Mouse (Mus musculus): Measurements from ENCODE around the gene Gdf15. TPM values are rescaled to one million over a fixed set of nuclear protein-coding genes. Genes with fewer than 3 reads are reported as not detected.

The Gdf15 gene
- polyA plus RNA-seq, 1 experiment from 2014 or later = 1.2 TPM

DNA sequence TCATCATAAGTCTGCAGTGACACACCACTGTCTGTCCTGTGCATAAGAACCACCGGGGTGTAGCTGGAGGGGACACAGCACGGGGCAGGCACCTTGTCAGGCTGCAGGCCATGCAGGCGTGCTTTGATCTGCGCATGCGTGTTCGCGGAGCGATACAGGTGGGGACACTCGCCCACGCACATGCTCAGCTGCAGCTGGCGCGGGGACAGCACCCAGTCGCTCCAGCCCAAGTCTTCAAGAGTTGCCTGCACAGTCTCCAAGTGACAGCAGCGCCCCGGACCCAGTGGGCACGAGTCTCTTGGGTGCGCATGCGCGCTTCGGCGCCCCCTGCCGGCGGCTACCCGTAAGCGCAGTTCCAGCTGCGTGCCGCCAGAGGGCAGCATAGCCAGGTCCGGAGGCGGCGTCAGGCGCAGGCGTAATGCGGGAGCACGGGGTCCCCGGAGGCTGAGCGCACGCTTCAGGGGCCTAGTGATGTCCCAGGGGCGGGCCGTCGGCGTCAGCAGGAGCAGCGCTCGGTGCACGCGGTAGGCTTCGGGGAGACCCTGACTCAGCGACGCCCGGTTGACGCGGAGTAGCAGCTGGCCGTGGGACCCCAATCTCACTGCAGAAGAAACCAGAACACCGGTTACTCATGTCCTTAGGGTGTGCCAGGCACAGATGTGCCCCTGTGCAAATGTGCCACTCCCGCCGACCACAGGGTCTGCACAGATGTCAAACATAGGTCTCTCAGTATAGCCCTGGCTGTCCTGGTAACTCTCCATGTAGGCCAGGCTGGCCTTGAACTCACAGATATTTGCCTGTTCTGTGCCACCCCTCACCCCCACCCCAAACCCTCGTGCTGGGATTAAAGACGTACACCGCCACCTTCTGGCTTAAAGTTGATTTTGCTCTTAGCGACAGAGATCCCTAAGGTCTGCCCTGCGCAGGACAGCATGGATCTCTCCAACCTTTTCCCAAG lies 2.4 kb downstream of the Gdf15 start:
- peak; percentile 97 for DNase-seq (ENCODE audit: low spot score)

DNA sequence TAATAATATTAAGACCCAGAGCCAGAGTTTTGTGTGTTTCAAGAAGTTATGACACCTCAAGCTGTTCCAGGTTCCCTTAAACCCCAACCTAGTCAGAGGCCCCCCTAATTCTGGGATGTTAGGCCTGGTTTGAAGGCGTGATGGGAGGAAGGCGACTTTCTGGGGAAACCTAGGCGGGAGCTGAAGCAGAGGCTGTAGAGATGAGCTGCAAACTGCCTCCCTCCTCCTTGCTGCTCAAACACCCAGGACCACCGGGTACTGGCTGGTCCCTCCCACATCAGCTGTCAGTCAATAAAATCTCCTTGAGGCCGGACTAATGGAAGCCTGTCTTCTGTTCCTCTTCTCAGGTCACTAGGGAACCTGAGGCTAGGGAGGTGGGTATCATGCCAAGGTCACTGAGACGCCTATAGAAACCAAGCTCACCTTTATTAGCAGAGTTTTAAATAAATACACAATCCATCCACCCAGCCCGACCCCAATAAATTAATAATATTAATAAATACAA lies 3.2 kb downstream of the Gdf15 start:
- no peak for DNase-seq (ENCODE audit: low spot score)

DNA sequence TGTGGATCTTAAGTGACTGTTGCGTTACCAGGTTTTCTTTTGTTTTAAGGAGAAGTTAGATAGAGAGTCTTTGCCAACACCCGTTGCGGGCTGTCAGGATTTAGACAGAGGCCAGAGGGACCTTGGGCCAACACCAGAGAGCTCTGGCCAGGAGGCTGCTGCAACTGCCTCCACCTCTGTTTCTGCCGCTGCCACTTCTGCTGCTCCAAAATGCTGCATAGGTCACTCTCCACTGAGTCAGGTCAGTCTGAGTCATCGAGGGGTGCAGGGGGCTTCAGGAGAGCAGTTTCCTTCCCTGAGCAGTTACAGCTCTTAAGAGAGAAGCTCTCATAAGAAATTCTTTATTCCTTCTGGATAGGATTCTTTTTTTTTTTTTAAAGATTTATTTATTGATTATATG lies 5.2 kb downstream of the Gdf15 start:
- no peak for DNase-seq (ENCODE audit: low spot score)

DNA sequence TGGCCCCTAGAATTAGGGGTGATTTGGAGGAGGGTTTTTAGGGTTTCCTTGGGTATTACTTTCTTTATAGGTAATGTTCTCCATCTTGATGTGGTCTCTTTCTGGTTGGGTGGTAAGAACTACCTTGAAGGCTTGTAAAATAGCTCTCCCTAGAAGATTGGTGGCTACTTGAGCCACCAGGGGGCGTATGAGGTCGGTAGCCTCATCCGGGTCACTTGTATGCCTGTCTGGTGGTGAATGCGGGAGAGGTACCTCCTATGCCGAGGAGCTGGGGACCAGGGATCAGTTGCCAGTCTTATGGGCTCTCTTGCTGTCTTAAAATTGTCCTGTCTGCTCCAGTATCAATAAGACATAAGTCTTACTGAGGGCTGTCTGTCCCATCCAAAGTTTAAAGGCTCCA lies 7.2 kb downstream of the Gdf15 start:
- peak; percentile 72 for DNase-seq (ENCODE audit: low spot score)

DNA sequence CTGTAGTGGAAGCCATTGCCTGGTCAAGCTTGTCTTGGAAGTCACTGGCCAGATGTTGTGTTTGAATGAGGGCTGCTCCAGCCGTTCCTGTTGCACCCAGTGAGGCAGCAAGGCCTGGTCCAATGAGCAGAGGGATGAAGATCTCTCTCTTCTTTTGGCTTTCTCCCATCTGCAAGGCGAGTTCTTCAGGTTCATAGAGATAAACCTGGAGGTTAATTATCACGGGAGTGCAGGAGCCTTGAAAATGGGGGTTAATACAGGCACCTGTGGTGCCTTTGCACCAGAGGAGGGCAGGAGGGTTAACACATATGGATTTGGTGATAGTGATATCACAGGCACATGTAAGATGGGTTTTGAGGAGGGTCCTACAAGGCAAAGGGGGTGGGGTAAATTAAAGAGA lies 10.0 kb downstream of the Gdf15 start:
- DNase-seq (ENCODE audit: low spot score) = no peak

DNA sequence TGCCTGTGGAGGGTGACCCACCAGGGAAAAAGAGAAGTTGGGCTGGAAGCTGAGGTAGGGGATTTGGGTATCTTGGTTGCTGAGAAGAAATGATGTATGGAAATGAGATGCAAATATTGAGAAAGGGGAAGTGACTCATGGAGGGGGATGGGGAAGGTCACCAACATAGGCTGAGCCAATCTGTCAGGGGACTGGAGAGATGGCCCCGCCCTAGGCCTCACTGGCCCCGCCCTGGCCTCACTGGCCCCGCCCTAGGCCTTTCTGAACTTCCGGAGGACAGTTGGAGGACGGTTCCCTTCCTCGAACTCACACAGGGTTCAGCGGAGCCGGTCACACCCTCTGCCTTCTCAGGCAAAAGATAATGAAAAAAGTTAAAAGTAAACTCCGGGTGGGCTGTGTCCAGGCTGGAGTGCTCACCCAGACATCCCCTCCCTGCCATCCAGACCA lies 13.3 kb downstream of the Gdf15 start:
- peak; percentile 55 for DNase-seq (ENCODE audit: low spot score)

DNA sequence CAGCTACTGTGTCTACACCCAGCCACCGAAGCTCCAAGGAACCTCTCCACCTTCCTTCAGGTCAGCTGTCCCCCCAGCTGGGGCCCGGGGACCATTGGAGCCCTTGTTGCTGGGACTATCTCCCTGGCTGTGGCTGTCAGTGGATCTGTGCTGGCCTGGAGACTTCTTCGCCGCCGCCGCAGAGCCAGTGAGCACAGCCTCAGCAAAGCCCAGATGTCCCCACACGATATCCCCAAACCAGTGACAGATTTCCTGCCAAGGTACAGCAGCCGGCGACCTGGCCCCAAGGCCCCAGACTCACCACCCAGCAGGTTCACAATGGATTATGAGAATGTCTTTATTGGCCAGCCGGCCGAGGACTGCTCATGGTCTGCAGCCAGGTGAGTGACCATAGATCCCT lies 14.3 kb downstream of the Gdf15 start:
- no peak for DNase-seq (ENCODE audit: low spot score)

DNA sequence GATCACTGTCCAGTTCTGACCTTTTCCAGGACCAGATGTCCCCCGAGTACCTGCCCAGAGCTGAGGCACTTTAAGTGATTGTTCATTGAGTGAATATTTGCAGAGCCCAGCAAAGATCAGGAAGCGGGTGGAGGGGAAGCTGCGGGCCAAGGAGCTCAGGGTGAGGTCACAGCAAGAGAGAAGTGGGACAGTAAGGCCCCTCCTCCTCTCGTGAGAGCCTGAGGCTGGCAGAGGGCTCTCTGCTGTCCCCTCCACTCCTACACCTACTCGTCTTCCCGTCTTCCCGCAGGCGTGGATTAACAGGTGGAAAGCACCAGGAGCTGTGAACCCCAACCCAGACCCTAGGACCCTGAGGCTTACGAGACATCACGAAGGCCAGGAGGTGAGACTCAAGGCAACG lies 15.6 kb downstream of the Gdf15 start:
- DNase-seq (ENCODE audit: low spot score) = no peak

DNA sequence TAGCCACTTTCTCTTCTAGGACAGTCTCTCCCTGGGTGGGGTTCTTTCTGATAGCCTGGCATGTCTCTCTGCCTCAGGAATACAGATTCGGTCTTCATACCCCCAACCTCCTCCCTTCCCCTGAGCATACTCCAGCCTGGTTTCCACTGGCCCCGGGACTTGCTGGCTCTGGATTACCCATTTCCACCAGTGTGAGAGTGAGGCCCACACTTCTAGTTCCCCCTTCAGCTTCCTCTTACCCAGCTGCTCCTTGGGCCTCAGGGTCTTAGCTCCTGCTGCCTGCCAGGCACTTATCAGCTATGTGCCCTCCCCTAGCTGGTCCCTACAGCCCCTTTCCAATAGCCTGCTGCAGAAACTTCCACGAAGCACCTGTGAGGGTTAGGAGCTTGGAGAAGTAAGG lies 16.4 kb downstream of the Gdf15 start, which contains the start of gene Lrrc25:
Gene Lrrc25, plus strand, starts transcription at position 262 of the 400 bp plus-strand sequence.
- no peak for DNase-seq (ENCODE audit: low spot score)

DNA sequence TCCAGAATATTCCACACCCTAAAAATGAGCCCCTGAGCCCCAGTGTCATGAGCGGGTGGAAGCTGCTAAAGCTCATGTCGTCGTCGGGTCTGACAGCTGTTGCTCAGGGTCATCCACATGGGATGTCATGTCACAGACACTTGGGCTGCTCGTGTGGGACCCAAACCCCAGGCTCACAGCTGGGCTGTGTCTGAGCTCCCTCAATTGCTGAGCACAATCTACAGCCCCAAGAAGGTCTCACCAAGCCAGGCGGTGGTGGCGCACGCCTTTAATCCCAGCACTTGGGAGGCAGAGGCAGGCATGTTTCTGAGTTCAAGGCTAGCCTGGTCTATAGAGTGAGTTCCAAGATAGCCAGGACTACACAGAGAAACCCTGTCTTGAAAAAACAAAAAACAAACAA lies 17.0 kb downstream of the Gdf15 start:
- no peak for DNase-seq (ENCODE audit: low spot score)

DNA sequence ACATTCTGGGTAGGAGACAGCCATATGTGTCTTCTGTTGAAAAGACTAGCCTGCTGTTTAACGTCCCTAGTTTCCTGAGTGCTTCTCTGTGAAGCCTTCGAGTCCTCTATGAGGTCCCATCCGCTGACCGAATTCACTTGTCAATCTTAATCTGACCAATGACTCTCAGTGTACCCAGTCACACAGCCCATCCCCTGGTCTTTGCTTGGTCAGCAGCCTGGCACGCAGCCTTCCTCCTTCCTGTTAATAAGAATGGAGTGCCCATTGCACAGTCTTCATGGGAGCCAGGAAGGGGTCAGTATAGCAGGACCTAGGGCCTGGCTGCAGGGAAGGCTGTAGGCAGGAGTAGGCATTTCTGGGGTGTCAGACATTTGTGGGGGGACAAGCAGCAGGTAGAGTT lies 17.8 kb downstream of the Gdf15 start:
- DNase-seq (ENCODE audit: low spot score) = no peak

DNA sequence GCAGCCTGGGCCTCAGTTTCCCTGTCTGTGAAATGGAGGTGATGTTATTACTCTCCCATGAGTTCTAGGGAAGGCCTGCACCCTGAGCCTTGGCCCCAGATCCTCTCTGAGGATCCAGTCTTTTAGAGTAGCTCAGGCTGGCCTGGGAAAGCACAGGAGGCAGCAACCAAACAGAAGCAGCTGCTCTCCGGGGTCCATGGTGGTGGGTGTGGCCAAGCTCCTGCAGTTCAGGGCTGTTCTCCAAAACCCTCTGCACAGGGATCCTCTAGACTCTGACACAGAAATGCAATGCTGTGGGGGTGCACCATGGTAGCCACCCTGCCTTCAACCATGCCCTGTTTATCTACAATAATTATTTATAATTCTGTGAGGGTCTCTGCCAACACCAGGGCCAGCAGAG lies 18.5 kb downstream of the Gdf15 start:
- DNase-seq (ENCODE audit: low spot score) = no peak

DNA sequence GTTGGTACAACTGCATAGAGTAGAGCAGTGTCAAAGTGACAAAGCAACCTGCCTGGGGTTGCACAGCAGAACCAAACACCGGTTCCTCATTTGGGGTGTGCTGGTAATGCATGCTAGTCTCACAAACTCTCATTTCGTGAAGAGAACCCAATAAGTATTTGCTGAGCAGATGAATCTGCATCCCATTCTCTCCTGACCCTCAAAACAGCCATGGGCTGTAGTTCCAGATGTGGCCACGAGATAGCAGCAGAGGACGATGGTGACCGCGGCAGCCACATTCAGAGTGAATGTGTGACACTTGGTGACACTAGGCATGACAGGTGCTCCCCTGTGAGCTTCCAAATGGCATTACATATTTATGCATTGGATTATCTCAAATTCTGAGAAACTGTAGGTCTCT lies 20.4 kb downstream of the Gdf15 start:
- DNase-seq (ENCODE audit: low spot score) = peak; percentile 91

DNA sequence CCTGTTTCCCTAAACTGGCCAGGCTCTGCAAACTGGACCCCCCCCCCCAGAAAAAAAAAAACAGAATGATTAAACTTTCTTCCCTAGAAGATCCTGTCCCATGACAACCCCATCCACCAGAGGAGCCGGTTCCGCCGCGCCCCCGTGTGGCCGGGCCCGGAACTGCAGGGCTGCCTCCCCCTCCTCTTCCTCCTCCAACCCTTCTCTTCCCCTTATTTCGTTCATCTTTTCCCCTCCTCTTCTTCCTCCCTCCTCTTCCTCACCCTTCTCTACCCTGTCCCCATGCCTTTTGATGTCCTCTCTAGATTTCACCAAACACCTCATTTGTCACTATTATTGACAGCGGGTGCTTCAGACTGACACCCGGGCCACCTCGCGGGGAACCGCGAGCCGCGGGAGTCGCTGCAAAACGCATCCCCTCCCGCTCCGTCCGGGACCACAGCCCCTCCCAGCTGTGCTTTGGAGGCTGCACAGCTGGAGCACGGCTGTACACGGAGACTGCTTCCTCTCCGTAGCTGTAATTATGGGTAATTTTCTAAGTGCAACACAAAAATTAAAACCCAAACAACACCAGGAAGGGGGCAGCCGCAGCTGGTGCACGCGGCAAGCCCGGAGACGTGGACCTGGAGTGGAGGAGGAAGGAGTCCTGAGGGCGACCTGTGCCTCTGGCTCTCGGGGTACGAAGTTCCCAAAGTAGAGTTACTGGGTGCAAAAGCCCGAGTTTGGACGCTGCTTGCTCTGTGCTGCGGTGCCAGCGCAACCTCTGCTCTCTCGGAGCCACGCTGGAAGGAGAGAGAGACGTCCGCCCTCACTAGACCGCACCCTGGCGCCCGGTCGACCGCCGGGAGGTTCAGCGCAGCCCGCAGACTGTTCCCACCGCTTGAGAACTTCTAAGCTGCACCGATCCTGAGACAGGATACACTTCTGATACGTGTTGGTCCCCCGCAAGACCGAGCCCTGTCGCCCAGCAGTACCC lies 21.2 kb downstream of the Gdf15 start:
- peak; percentile 77 for DNase-seq (ENCODE audit: low spot score)

DNA sequence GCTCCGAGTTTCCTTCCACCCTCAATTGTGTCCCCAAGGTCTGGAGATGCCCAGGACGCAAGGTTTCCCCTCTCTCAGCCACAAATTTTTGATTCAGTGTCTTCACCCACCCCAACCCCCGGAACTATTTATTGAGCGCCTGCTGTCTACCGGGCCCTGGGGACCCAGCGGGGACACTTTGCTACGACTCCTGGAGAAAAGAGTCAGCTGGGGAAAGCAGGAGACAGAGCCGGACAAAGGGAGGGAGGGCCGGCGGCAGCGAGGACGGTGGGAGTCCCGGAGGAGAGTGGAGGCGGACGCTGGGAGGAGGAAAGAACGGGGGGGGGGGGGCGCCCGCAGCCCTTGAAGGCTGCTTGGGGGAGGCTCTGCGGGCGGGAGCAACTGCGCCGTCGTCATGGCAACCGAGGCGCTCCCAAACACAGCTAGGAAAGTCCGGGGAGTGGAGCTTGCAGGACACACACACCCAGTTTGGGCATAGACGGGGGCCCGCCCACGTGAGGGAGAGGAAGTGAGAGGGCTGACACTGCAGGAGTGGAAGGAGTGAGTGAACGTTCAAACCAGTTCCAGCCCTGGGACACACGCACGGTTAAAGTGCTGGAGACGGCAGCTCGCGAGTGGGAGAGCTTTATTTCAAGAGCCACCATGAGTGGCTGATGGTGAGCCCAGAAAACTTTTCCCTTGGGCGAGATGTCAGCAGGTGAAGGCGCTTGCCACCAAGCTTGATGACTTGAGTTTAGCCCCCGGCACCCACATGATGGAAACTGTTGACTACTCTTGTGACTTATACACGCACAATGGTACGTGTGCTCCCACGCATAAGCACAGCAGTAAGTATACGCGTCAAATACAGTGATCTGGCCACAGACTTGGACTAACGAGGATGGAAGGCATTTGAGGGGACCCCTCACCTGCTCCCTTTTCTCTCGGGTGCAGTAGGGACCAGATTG lies 22.1 kb downstream of the Gdf15 start:
- DNase-seq (ENCODE audit: low spot score) = peak; percentile 81

DNA sequence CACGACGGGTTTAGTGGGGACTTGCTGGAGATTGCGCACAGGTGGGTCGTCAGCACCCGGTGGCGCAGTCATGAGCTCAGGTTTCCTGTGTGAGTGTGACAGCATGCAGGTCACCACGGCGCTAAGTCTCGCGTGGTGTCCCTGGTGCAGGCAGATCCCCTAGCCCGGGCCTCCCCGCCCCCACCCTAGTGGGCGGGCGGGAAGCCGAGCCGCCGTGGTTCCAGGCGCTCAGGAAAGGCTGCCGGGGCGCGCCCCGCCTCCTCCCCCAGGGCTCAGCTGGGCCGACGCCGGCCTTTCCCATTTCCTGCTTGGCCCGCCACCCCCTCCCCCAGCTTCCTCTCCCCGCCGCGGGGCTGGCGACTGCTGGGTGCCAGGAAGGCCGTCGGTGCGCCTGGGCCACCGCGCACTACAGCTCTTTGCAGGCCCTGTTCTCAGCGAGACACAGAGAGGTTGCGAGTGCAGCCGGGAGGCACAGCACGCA lies 22.8 kb downstream of the Gdf15 start:
- DNase-seq (ENCODE audit: low spot score) = peak; percentile 90

DNA sequence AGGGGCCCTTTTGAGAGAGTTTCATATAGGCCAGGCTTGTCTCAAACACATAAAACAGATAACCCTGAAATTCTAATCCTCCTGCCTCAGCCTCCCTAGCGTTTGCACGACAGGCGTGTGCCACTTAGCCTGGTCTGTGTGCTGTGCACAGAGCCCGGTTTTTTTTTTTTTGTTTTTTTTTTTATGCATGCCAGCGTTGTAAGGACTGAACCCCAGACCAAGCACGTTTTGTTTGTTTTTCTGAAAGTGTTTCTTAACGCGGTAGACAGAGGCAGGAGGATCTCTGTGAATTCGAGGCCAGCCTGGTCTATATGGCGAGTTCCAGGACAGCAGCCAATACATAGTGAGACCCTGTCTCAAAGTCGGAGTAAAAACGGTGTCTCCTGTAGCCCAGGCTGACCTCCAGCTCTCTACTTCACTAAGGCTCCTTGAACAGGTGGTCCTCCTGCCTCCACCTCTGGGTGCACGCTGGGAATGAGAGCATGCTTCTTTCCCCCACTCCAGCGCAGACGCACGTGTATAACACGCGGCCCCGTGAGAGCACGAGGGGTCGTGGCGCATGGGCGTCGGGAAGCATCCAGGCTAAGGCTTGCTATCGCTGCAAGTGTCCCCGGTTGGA lies 23.4 kb downstream of the Gdf15 start, which contains the start of gene Ssbp4:
Gene Ssbp4, minus strand, starts transcription at position 124 of the 619 bp plus-strand sequence.
- no peak for DNase-seq (ENCODE audit: low spot score)

DNA sequence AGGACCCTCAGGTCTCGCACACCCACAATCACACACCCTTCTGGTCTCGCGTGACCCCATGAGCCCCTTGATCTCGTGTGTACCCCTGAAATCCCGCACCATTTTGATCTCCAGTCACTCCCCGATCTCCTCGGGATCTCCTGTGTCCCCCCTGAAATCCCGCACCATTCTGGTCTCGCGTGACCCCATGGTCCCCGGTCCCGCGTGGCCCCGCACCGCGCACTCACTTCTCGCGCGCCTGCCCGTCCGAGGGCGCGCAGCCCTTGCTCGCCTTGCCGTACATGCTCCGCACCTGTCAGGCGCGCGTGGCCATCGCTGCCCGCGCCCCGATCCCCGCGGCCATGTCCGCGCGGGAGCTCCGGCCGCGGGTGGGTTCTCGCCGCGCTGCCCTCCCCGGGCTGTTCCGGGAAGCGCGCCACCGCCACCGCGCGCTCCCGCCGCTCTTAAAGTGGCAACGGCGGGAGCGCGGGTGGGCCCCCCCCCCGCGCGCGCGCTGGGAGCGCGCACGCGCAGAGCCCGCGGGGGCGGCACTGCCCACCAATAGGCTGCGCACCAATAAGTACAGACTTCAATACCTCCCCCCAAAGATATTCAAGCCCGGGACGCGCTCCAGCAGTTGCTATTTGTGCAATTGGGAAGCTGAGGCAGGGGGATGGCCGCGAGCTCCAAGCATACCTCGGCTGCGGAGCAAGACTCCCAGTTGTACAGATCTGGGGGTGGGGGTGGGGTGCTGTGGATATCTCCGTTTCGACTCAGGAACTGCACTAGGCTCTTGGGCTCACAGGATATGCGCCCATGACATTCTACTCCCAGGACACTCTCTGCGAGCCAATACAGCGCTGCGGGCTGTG lies 24.1 kb downstream of the Gdf15 start:
- peak; percentile 78 for DNase-seq (ENCODE audit: low spot score)

DNA sequence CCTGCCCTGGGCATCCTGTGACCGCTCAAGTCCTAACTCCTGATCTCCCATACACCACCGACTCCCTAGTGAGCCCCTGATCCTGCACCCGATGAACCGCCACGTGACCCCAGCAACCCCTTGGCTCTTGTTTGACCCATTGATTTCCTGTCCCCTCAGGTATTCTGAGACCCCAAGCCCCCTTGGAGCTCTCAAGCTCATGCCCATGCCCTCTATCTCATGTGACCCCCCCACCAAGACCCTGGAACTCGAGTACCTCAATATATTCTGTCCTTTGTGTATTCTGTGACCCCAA lies 24.7 kb downstream of the Gdf15 start:
- no peak for DNase-seq (ENCODE audit: low spot score)

Measured in thymus, postnatal 0 days (tissue).